Mouse (Mus musculus) c-Kit-positive CD71-positive TER-119-positive erythroid progenitor cells, embryonic 14.5 days (primary cell): ENCODE data around the gene Scn4a.
"Not testable (repeated sequence)": the region's sequence is repeated elsewhere in the genome, so short reads cannot be mapped to it uniquely, and the experiment has no call there.

Source experiments
- DNase-seq: peaks from one replicate; pipeline ENCODE4 v3.0.0-alpha.2; 2013; ENCODE audit warnings: low spot score

Scn4a gene

DNA sequence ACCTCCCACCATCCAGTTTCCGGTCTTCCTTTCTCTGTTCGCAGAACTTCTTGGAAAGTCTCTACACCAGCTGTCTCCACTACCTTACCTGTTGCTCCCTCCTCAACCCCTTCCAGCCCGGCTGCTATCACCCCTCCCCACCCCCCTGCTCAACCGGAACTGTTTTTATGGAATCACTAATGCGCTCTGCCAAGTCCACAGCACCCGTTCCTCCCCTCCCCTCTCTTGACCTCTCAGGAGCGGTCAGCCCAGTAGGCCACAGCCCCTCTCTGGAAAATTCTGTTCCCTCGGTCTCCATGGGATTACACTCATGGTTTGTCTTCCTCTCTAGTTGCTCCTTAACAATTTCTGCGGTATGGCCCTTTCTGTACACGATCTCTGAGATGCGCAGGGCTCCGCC is at the start of gene Scn4a:
TSS of gene Scn4a (minus strand) at position 101 of the 400 bp plus-strand sequence.
- DNase-seq, result no peak

- DNase-seq, result no peak
Observed at GRCm38 (mm10) chr11:106398481-106398880, 45.4 kb upstream of the Scn4a start.

GRCm38 (mm10) chr11:106397656-106398055 is 44.6 kb upstream of the Scn4a start:
- no peak for DNase-seq

- DNase-seq, result not testable (repeated sequence)
Observed at GRCm38 (mm10) chr11:106394055-106394454, 41.0 kb upstream of the Scn4a start.

GRCm38 (mm10) chr11:106393331-106393616 is 40.2 kb upstream of the Scn4a start:
- DNase-seq, result no peak

GRCm38 (mm10) chr11:106392597-106393330 is 39.7 kb upstream of the Scn4a start:
- DNase-seq, result peak; percentile 64

DNA sequence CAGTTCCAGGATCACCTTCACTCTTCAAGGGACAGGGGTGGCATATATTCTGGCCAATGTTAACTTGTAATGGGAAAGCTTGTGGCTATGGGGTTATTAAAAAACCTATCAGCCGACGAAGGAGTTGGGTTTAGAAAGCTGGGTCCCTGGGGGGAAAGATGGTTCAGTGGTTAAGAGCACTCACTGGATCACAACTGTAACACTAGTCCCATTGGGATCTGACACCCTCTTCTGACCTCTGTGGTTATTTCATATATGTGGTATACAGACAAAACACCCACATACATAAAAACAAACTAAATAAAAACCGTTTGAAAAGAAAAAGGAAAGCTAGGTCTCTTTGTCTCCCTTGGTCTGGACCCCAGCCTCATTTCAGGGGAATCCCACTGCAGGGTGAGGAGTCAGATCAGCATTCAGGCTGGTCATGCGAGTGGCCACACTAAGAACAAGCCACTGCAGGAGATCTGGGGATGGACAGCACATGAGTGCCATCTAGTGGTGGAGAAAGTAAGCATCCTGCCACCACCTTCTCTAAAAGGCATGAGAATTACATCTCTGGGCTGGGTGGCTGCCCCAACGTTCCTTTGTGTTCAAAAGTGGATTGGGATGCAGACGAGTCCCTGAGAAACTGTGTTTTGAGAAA is 38.6 kb upstream of the Scn4a start:
- DNase-seq, result peak; percentile 78

GRCm38 (mm10) chr11:106390757-106391156 is 37.7 kb upstream of the Scn4a start:
- no peak for DNase-seq

DNA sequence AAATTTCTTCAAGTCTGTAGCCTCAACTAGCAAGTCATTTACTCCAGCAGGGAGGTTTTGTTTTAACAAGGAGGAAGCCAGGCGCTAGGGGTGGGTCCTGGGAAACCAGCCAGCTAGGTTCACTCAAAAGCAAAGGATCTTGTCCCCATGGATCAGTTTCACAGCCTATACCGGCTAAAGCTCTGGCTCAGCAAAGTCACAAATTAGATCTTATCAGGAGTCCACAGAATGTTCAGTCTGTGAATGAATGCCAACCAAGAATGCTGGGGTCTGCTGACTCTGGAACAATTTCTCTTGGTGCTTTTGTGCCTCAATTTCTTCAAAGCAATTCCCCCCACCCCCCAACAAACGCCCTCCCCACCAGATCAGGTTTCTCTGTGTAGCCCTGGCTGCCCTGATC is 36.5 kb upstream of the Scn4a start:
- no peak for DNase-seq

- DNase-seq, result no peak
Observed at GRCm38 (mm10) chr11:106387791-106388216, 34.7 kb upstream of the Scn4a start, which contains the start of gene Icam2. Gene Icam2 (minus strand): TSS chr11:106388075.

DNA sequence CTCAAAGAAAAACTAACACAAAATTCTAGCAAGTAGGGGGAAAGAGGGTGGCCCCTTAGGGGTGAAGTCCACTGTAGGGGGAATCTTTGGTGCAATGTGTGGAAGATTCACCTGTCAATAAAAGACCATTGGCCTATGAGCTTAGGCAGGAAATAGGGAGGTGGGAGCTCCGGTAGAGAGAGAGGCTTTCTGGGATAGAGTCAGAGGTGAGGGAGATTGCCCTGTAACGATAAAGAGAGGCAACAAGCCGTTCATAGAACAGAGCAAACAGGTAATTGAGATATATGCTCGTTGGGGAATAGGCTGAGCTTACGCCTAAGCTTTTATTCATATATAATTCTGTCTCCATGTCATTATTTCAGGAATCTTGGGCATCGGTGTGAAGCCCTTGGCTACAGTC is 33.9 kb upstream of the Scn4a start:
- no peak for DNase-seq

GRCm38 (mm10) chr11:106386409-106386808 is 33.3 kb upstream of the Scn4a start:
- no peak for DNase-seq

DNA sequence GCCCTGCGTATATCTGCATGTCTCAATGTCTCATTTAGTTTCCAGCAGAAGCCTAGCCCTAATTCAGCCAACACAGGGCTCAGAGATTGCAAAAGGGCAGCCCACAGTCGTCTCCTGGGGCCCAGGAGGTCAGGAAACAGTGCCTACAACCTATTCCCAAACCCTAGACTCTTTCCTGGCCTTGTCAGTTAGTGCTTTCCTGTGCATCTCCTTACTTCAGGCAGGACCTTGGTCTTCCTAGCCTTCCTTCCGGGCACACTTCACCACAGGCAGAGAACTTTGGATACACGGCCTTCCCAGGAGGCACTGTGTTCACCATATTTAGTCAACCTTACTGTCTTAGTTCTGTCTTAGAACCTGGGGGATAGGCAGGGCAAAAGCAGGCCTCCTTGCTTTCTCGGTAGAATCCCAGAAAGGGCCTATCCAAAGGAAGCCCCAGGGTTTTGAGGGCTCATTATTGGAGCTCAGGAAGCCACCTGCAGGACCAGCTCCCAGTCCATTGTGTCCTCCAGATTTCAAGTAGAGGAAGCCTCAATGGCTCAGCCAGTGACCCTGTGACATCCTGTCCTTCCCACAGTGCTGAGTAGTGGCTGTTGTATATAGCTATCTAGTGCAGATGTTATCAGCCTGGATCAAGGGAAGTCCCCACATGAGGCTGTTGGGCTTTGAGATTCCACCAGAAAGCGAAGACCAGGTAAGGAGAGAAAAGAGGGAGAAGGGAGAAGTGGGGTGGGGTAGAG is 30.1 kb upstream of the Scn4a start:
- DNase-seq, result no peak

DNA sequence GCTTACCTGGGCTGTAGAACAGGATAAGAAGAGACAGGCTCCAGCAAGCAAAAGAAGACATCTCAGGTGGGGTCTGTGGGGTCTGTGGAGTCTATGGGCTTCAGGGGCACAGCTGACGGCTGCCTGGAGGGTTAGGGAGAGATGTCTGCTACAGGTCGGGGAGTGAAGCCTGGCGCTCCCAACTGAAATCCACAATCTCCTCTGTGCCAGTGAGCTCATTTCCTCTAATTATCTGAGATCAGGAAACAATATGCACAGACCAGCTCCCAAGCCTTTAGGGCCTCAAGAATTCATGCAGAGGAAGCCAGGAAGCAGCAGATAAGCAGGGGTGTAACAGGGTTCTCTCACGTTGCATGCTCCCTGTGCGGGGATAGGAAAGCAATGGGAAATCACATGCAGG is 29.3 kb upstream of the Scn4a start:
- DNase-seq, result no peak

GRCm38 (mm10) chr11:106381883-106382282 is 28.8 kb upstream of the Scn4a start:
- no peak for DNase-seq

DNA sequence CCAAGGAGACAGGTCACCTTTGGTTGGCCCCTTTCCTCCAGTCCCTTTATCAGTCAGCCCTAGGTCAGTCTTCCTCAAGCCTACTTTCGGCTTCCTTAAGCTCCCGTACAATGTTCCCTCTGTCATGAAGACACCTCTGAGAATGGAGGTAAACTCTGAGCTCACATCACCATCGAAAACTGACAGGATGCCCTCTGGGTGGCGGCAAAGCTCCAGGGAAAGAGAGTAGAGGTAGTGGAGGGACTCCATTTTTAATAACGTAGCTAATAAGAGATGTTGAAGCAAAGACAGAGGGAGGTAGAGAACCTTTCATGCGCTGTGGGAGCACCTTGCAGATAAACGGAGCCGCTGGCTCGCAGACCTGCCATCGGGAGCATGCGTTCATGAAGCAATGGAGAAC is 27.9 kb upstream of the Scn4a start:
- DNase-seq, result no peak

GRCm38 (mm10) chr11:106374979-106375378 is 21.9 kb upstream of the Scn4a start:
- DNase-seq, result no peak

DNA sequence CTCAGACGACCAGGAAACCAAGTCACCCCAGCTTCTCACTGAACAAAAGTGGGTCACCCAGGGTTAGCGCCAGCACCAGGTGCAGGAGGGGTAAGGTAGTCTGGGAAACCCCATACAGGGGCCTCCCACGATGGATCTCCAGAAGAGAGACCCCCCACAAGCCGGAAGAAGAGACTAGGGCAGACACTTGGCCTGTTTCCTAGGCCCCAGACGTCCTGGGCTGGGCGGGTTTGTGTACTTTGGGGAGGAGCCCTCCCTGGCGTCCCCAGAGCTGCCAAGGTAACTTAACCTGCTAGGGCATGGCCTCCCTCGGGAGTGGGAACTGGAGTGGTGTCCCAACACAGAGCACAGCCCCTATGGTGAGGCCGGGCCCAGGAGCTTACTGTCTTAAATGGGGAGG is 21.5 kb upstream of the Scn4a start:
- DNase-seq, result no peak

DNA sequence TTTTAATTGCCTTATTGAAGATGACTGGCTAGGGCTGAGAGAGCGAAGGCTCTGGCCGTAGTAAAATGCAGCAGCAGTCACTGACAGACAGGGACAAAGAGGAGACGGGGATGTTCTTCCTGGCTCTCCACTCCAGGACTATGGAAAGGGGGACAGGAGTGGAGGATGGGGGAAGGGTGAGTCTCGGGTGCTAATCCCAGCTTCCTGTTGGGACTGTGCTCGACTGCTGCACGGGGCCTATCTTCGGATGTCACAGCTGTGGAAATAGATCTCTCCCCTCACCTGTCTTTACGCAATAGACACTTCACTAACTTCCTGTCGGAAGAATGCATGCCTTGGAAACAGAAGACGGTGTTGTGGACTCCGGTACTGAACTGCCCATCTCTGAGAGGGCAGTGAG is 20.9 kb upstream of the Scn4a start:
- DNase-seq, result no peak

- peak; percentile 59 for DNase-seq
Observed at GRCm38 (mm10) chr11:106366316-106366715, 13.2 kb upstream of the Scn4a start.

- no peak for DNase-seq
Observed at GRCm38 (mm10) chr11:106365366-106365765, 12.3 kb upstream of the Scn4a start, which contains the start of gene Prr29. Gene Prr29 (plus strand): TSS chr11:106365472.

GRCm38 (mm10) chr11:106364712-106365111 is 11.6 kb upstream of the Scn4a start:
- DNase-seq, result no peak

- peak; percentile 26 for DNase-seq
Observed at GRCm38 (mm10) chr11:106359350-106359749, 6.3 kb upstream of the Scn4a start.
